Mouse (Mus musculus) kidney, embryonic 16.5 days (tissue): ENCODE results near the gene A730049H05Rik. TPM values are rescaled to one million over a fixed set of nuclear protein-coding genes. Genes with fewer than 3 reads are reported as not detected.

Experiments
- ATAC-seq: fragments of 200-750 bp; cut with Nextera tagmentation; 2 replicates; pipeline ENCODE4 v1.8.0; 2017; ENCODE audit warnings: moderate TSS enrichment; ENCODE audit not compliant: low FRiP score, low TSS enrichment
- H3K27ac ChIP-seq: fragments of 300-500 bp; sonication (generic); 2 replicates; pipeline ENCODE4 v1.5.1; 2014; ENCODE audit warnings: low read length
- H3K27me3 ChIP-seq: fragments of 300-500 bp; sonication (generic); 2 replicates; pipeline ENCODE4 v1.6.1; 2014; ENCODE audit warnings: low read length, control low read depth, mixed read lengths; ENCODE audit not compliant: insufficient read depth
- H3K36me3 ChIP-seq: fragments of 300-500 bp; sonication (generic); 2 replicates; pipeline ENCODE4 v1.6.1; 2014; ENCODE audit warnings: low read length, control low read depth, mixed read lengths; ENCODE audit not compliant: insufficient read depth
- H3K4me1 ChIP-seq: fragments of 300-500 bp; sonication (generic); 2 replicates; pipeline ENCODE4 v1.6.1; 2014; ENCODE audit warnings: low read length, control low read depth, mixed read lengths; ENCODE audit not compliant: insufficient read depth
- H3K4me2 ChIP-seq: fragments of 300-500 bp; sonication (generic); replicated peaks from 2 replicates; pipeline ENCODE4 v1.6.1; 2014; ENCODE audit warnings: low read depth, low read length
- H3K4me3 ChIP-seq: fragments of 300-500 bp; sonication (generic); 2 replicates; pipeline ENCODE4 v1.5.1; 2014; ENCODE audit warnings: mild to moderate bottlenecking, low read length
- H3K9ac ChIP-seq: fragments of 300-500 bp; sonication (generic); replicated peaks from 2 replicates; pipeline ENCODE4 v1.6.1; 2014; ENCODE audit warnings: low read length
- H3K9me3 ChIP-seq: fragments of 300-500 bp; sonication (generic); 2 replicates; pipeline ENCODE4 v1.6.1; 2016; ENCODE audit warnings: low read length, control low read depth
- WGBS: fragments of 180-500 bp; shearing (Covaris S2); extraction: QIAGEN DNeasy Blood & Tissue Kit; methylation state at CpG from one replicate; pipeline ENCODE4 v1.1.7; 2014; 5-methylcytosine and 5-hydroxymethylcytosine counted together
- polyA plus RNA-seq: library from polyadenylated mRNA; unstranded; fragments of >200 nt; fragmentation: Nextera tagmentation; extraction: Ambion mirVana; gene quantifications from 2 replicates; pipeline ENCODE4 v1.2.1, GENCODE M21; 2015

Gene A730049H05Rik
- polyA plus RNA-seq, 1 experiment from 2014 or later = 2.3 TPM

DNA sequence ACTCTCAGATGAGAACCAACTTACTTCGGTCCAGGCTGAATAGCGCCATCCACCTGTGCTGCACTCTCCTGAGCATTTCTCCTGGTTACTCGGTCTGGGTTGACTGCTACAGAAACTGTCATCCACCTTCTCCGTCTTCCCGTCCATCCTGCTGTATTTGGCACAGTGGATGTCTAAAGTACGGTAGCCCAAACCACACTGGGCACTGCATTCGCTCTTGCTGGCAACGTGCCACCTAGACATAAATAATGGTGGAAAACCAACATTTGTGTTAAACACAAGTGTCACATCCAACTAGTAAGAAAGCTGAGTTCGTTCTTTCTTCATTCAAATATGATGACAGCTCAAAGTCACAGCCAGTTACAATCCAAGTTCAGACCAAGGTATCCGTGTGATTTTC, 56.5 kb downstream of the A730049H05Rik start:
- no peak for ATAC-seq
- Histone ChIP-seq H3K9me3 (no peaks in the 10 kb centered on the region), H3K9ac (no peak overlapping the region), H3K27ac (no peak overlapping the region), H3K36me3 (peaks cover 46% of the 10 kb centered on the region), H3K4me3 (no peak overlapping the region), H3K4me1 (peaks cover 33% of the 10 kb centered on the region), H3K27me3 (no peaks in the 10 kb centered on the region), H3K4me2 (no peak overlapping the region)
- WGBS = 70% methylated on average over 10 of the region's 10 CpGs

DNA sequence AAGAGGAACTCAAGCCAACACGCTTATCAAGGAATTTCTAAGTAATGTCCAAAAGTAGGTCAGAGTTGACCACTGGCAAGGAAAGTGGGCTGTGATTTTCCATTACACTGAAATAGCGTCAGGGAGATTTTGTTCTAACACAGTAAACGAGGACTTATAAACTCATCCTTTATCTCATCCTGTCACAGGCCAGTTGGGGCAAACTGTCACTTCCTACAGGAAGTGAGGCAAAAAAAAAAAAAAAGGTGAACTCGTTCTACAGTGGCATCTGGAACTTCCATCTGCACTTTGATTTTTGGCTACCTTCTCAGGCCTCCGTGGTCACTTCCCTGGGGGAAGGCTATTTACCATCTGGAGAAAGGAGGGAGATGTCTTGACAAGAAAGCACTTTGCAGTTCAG, 58.6 kb downstream of the A730049H05Rik start:
- H3K36me3 ChIP-seq = peaks cover 51% of the 10 kb centered on the region

DNA sequence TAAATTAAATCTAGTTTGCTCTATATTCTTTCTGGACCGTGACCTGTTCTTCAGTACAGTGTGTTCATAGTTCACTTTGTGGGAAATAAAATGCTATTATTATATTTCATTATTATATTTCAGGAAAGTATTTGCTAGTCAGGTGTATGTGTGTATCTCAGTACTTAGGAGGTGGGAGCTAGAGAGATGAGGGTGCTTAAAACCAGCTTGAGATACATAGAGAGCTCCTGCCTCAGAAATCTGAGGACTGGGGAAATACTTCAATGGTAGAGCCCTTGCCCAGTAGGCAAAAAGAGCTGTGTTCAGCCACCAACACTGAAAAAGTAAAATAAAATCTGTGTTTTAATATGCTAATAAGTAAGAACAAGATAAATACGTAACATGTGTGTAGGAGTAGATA, 59.1 kb downstream of the A730049H05Rik start:
- no peaks in the 10 kb centered on the region for H3K9me3 ChIP-seq
- WGBS = 92% methylated on average over 2 of the region's 2 CpGs
- H3K27ac ChIP-seq = no peak overlapping the region
- H3K9ac ChIP-seq = no peak overlapping the region
- no peak overlapping the region for H3K4me2 ChIP-seq
- H3K4me3 ChIP-seq = no peak overlapping the region
- peaks cover 51% of the 10 kb centered on the region for H3K36me3 ChIP-seq
- no peaks in the 10 kb centered on the region for H3K27me3 ChIP-seq
- ATAC-seq = no peak
- peaks cover 19% of the 10 kb centered on the region for H3K4me1 ChIP-seq

More for the DNA sequence above, 58.6 kb downstream of the A730049H05Rik start:
- H3K4me2 ChIP-seq = no peak overlapping the region
- H3K27ac ChIP-seq = no peak overlapping the region
- peaks cover 21% of the 10 kb centered on the region for H3K4me1 ChIP-seq
- H3K4me3 ChIP-seq = no peak overlapping the region
- WGBS = 66% methylated on average over 5 of the region's 5 CpGs
- no peaks in the 10 kb centered on the region for H3K9me3 ChIP-seq
- H3K9ac ChIP-seq = no peak overlapping the region
- no peaks in the 10 kb centered on the region for H3K27me3 ChIP-seq
- no peak for ATAC-seq

DNA sequence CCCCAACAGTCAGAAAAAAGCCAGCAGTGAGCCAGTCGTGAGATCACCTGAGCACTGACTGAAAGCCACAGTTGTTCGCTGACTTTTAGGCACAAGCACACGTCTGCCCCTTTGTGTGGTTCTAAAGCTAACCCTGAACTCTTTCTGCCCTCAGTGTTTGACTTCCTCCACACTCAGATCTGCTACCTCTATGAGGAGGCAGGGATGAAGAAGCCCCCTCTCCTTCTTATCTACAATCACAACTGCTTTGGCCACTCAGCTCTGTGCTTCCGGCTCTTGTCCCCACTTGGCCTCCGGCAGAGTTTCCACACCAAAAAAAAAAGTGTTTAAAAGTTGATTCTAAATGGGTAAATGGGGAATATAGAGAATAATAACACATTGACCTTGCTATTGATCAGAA, 59.8 kb downstream of the A730049H05Rik start:
- Histone ChIP-seq H3K4me1 (peaks cover 19% of the 10 kb centered on the region), H3K9ac (no peak overlapping the region), H3K4me2 (no peak overlapping the region), H3K36me3 (peaks cover 53% of the 10 kb centered on the region), H3K27ac (no peak overlapping the region), H3K9me3 (no peaks in the 10 kb centered on the region), H3K27me3 (no peaks in the 10 kb centered on the region), H3K4me3 (no peak overlapping the region)
- 69% methylated on average over 5 of the region's 5 CpGs for WGBS
- ATAC-seq = no peak

DNA sequence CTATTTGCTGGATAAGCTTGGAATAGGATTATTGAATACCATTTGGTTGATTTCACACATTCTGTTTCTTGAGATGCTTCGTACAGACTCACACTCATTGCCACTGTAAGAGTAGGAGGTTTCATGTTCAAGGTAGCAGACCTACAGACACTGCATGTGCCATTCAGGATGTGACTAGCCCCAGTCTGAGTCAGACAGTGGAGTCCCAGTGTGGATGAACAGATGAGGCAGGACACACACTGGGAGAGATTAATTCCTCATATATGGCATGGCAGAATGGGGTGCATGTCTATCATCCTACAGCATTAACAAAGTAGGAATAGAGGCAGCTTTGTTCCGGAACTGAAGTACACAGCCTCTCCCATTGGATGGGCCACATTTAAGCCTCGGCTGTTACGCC, 61.0 kb downstream of the A730049H05Rik start:
- H3K36me3 ChIP-seq = peaks cover 53% of the 10 kb centered on the region
- H3K27ac ChIP-seq = no peak overlapping the region
- 94% methylated on average over 4 of the region's 4 CpGs for WGBS
- ATAC-seq = no peak
- no peak overlapping the region for H3K9ac ChIP-seq
- H3K4me1 ChIP-seq = peaks cover 16% of the 10 kb centered on the region
- no peaks in the 10 kb centered on the region for H3K27me3 ChIP-seq
- H3K9me3 ChIP-seq = no peaks in the 10 kb centered on the region
- H3K4me3 ChIP-seq = no peak overlapping the region
- no peak overlapping the region for H3K4me2 ChIP-seq

DNA sequence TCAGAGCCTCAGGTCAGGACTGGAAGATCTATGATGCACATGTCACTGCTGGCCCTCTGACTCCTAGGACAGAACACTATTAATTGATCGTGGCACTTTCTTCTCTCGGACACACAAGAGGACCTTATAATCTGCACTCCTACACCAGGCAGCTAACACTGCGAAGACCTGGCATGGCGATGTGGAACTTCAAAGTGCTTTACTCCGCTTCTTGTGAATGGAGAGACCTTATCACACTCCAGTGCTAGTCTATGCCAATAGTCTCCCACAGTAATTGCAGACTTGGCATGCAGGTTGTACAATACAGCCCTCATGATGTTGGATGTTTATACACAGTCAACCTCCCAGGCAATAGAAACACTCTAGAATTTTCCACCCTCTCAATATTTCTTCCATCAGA, 62.5 kb downstream of the A730049H05Rik start:
- Histone ChIP-seq H3K4me1 (peaks cover 23% of the 10 kb centered on the region), H3K9ac (no peak overlapping the region), H3K4me3 (no peak overlapping the region), H3K9me3 (no peaks in the 10 kb centered on the region), H3K27ac (peak overlapping the region; percentile 61), H3K4me2 (no peak overlapping the region), H3K27me3 (no peaks in the 10 kb centered on the region), H3K36me3 (peaks cover 47% of the 10 kb centered on the region)
- 57% methylated on average over 5 of the region's 5 CpGs for WGBS
- no peak for ATAC-seq

DNA sequence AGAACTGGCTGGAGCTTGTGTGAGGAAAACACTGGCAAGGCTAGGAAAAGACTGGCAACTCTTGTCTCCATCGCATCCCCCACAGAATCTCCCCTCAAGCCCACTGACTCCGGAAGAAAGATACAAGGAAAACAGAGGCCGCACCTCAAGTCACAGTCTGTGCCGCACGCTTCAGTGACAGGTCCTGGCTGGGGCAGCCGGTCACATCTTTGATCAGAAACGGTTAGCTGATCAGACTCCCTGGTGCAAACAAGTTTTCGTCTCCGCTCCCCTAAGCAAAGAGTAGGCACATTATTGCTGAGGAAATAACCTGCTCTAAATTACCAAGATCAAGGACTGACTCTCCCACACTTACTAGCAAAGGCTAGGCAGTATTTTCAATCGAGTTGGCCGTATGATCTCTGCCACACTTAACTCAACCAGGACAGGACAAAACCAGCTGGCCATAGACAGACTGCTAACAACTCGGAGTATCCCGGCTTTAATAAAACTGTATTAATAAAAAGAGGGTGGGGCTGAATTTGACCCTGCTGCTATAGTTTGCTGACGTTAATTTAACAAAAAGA, 63.5 kb downstream of the A730049H05Rik start:
- WGBS = 35% methylated on average over 14 of the region's 14 CpGs
- peaks cover 46% of the 10 kb centered on the region for H3K36me3 ChIP-seq

DNA sequence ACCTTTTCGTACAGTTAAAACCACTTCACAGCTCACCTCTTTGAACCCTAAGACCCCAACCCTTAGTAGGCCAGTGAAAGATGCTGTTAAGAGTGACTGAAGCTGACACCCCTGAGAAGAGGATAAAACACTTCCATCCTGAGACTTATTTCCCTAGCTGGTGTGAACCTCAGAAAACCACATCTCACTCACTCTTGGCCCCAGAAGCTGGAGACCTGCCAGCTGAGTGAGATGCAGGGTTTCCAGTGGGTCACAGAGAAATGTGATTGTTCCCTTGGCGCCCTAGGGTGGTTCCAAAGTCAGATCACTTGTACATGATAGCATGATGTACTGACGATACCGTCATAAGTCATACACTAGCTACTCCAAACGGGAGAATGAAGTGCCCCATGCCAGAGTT, 66.2 kb downstream of the A730049H05Rik start:
- Histone ChIP-seq H3K9ac (no peak overlapping the region), H3K27me3 (no peaks in the 10 kb centered on the region), H3K27ac (peak overlapping the region; percentile 85; the same call in 1 of the 2 replicates), H3K4me3 (no peak overlapping the region), H3K9me3 (no peaks in the 10 kb centered on the region), H3K4me2 (no peak overlapping the region), H3K4me1 (peaks cover 31% of the 10 kb centered on the region), H3K36me3 (peaks cover 51% of the 10 kb centered on the region)
- no peak for ATAC-seq
- WGBS = 71% methylated on average over 5 of the region's 5 CpGs

More for the DNA sequence above, 63.5 kb downstream of the A730049H05Rik start:
- peak overlapping the region; percentile 61 for H3K27ac ChIP-seq
- peaks cover 31% of the 10 kb centered on the region for H3K4me1 ChIP-seq
- H3K9ac ChIP-seq = no peak overlapping the region
- H3K27me3 ChIP-seq = no peaks in the 10 kb centered on the region
- H3K9me3 ChIP-seq = no peaks in the 10 kb centered on the region
- no peak overlapping the region for H3K4me3 ChIP-seq
- peak; percentile 77 for ATAC-seq
- H3K4me2 ChIP-seq = no peak overlapping the region

DNA sequence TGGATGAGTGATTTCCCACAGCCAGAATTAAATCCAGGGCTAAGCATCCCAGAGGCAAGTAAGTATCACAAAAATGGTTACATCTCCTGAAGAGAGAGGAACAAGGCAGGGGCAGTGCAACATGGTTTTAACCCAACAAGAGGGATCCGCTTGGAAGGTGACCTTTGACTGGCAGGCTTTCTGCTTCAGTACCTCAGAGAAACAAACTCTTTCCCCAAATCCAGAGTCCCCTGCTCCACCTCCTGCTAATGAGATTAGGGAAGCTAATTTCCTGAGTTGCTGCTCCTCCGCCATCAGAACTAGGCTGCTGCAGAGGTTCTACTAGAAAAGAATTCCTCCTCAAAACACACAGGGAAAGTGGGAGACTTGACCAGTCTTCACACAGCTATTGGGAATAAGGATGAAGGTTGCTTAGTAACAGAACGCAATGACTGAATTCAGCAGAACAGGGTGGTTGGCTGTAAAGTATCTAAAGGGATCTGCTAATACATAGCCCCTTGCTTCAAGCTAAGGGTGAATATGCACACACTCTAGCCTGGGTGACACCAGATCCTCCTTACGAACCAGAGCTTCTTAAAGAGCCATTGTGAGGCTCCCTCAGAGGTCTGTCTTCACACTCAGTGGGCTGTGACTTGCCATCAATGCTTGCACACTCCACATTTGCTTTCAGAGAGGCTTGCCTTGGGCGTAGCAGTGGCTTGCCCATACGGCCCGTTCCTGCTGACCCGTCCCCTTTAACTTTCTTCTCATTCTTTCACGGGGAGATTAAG, 67.0 kb downstream of the A730049H05Rik start:
- Histone ChIP-seq H3K9me3 (no peaks in the 10 kb centered on the region), H3K36me3 (peaks cover 48% of the 10 kb centered on the region), H3K4me2 (no peak overlapping the region), H3K27ac (peak overlapping the region; percentile 85), H3K9ac (no peak overlapping the region), H3K4me3 (no peak overlapping the region), H3K4me1 (peaks cover 31% of the 10 kb centered on the region), H3K27me3 (no peaks in the 10 kb centered on the region)
- ATAC-seq = peak; percentile 60; the same call in 1 of the 2 replicates
- 38% methylated on average over 9 of the region's 9 CpGs for WGBS

DNA sequence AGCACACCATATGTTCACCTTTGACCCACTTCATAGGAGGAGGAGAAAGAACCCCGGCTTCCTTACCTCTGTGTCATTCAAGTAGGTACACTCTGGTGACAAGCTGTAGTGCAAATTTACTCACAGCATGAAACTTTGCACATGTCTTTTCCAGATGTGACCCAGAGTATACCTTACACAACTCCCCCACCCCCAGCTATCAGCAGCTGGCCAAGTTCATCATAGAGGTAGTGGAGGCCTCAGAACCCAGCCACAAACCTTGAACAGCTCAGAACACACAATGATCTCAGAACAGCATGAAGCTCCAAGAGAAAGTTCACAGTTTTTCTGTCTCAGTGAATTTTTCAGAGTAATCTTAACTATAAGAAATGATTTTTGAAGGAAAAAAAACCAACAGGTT, 75.3 kb downstream of the A730049H05Rik start:
- 31% methylated on average over 1 of the region's 1 CpGs for WGBS
- no peak for ATAC-seq
- Histone ChIP-seq H3K9me3 (no peaks in the 10 kb centered on the region), H3K27ac (no peak overlapping the region), H3K4me1 (no peaks in the 10 kb centered on the region), H3K9ac (no peak overlapping the region), H3K36me3 (peaks cover 46% of the 10 kb centered on the region), H3K27me3 (no peaks in the 10 kb centered on the region), H3K4me2 (no peak overlapping the region), H3K4me3 (no peak overlapping the region)
